Mouse (Mus musculus) C2C12 (cell line): ENCODE measurements around the gene Mcoln2.

ENCODE experiments used
- CEBPB ChIP-seq: IDR thresholded peaks from one replicate; pipeline ENCODE4 v1.6.1; 2011; ENCODE audit warnings: low read depth, mild to moderate bottlenecking, control low read depth, moderate library complexity
- CTCF ChIP-seq: IDR thresholded peaks from one replicate; pipeline ENCODE4 v1.5.1; 2011; ENCODE audit not compliant: control insufficient read depth, insufficient read depth, insufficient read length
- MAX ChIP-seq: IDR thresholded peaks from one replicate; pipeline ENCODE4 v1.6.1; 2011; ENCODE audit warnings: mild to moderate bottlenecking, control low read depth

- no peak for TF ChIP-seq CEBPB
- no peak for TF ChIP-seq CTCF
- TF ChIP-seq MAX = no peak
Observed at GRCm38 (mm10) chr3:146228559-146229310, 79.1 kb downstream of the Mcoln2 start.
